Mouse (Mus musculus) adrenal gland, postnatal 25 days (tissue): ENCODE measurements at regions not wholly inside any gene's neighbourhood (a gene's known extent, or its start where the extent isn't known, plus 50 kb on each side); places are given as distances from the start of the nearest gene placed in this dataset.
A peak's percentile ranks its signal among the peaks of the same experiment; 100 is the strongest.

Experiments used
- DNase-seq: peaks from one replicate; pipeline ENCODE4 v3.0.0; 2021; ENCODE audit warnings: mixed read lengths

DNA sequence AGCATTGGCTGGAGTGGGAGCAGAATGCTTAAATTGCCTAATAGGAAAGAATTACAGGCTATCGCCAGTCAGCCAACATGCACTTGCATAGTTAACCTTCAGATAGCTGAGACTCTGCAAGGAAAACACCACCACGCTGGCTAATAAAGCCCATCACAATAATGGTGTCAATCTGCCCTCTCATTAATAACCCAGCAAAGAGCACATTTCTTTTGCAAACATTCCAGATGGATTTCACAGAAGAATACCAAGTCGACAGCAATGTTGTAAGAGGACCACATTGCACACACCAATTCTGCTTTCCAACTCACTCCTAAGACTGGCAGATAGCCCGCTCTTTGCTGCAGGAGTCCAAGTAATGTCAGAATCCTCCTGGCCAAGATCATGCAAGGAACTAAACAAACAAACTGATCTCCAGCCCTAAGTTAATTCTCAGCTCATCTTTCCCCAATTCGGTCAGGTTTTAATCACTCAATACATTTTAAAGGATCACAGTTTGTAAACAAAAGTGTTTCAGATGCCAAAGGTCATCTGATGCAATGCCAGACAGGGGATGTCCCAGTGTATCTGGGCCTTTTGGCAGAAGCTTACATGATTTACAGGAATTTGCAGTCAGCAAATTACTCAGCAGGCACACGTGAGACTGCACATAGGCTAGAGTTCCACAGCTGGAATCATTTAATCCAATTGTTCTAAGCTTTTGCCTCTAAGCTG lies 198.4 kb downstream of the Klf6 start:
- DNase-seq: peak; percentile 10

DNA sequence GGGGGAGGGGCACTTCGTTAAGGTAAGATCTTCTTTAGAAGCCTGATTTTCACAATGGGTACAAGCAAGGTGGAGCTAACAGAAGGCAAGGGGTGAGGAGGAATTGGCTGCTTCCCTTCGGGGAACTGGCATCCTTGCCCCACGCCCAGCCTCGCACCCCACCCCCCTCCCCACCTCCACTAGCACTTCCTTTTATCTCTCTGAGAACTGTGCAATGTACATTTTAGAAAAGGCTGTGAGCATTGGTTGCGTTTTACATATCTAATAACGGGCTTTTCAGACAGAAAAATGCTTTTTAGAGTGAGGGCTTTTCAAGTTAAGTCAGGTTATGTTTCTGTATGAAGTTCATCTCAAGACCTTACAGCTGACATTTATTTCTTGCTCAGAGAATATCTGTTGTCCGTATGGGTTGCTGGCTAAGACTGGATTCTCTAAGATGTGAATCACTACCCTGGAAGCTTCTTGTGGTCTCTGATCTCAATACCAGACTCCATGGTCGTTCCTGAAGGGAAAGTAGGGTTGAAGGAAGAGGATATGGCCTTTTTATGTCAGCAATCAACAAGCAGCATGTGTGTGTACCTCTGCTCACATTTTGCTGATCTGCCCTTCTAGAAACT lies 199.1 kb downstream of the Klf6 start:
- no peak for DNase-seq

DNA sequence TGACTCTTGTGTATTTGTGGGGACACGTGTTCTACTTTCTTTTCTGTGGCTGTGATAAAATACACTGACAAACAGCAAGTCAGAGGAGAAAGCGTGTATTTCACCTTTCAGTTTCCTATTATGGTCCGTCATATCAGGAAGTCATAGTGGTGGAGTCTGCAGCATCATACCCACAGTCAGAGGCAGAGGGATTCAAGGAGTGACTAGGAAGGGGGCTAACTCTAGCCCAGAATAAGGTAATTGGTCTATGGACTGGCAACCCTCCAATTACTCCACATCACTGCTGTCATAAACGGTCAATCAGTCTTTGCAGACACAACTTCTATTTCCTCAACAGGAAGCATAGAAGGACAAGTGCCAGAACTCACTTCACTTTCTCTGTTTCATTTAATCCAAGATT lies 201.0 kb downstream of the Klf6 start:
- DNase-seq: no peak

DNA sequence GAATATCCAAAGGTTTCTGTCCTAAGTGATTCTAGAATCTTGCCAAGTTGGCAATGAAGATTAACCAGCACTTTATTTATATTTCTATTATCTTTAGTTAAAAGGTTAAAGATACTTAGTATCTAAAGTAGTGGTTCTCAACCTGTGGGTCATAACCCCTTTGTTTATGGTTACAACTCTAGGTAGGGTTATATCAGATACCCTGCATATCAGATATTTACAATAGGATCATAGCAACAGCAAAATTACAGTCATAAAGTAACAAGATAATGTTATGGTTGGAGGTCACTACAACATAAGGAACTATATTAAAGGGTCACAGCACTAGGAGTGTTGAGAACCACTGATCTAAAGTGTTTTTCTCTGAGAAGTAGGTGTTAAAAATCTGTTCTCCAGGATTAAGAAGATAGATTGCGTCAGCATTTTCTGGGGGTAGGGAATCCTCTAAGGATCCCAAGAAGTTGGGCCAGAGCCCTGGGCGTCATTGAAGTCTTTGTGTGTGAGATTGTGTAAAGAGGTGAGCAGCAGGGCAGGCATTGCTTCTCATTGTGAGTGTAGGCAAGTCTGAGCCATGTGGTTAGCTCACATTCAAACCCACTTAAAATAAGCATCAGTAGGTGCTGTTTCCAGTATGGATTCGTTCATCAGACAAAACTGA lies 201.6 kb downstream of the Klf6 start:
- DNase-seq: no peak

DNA sequence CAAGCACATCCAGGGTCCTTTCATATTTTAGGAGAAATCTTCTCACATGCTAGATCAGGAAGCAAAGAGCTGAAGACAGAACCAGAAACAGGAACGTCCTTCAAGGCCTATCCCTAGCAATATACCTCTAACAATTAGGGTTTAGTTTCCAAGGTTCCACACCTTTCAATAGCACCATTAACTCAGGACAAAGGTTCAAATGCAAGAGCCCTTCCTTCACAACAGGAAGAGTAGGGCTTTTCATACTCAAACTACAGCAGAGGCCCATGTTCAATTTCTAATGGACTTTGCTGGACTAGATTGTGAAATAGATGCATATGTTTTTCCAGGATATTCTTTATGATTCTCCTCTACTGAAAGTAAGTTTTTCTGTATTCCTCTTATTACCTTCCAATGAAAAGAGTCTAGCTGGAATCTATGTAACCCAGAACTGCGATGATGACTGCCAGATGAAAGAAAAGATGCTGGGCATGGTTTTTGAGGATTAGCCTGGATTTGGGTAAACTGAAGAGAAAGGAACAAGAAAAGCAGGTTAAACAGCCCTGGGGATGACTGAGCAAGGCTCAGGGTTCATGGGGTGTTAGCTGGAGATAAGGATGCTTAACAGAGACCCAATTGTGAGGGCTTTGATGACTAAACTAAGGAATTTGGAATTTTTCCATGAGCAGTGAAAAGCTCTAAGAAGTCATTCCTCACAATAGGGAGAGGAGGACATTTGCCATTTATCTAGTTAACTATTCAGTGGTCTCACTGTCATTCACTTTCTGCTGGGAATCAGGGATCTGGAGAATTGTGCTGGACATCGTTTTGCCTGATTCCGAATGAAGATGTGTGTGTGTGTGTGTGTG lies 215.9 kb downstream of the Klf6 start:
- DNase-seq: no peak

DNA sequence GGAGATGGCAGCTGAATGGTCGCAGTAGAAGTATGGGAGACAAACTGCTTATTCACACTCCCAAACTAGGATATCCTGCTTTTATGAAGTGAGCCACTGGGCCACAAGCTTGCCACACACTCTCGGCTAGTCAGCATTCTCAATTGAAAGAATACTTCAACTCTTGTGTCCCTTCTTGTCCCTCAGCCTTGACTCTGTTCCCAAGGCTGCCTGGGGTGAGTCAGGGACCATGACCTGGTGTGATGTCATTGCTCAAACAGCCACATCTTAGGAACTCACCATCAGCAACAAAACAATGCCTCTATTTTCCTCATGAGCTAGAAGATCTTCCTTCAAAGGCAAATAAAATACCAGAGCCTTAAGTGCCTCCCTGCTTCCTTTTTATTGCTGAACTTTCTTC lies 224.6 kb downstream of the Klf6 start:
- peak; percentile 20 for DNase-seq

DNA sequence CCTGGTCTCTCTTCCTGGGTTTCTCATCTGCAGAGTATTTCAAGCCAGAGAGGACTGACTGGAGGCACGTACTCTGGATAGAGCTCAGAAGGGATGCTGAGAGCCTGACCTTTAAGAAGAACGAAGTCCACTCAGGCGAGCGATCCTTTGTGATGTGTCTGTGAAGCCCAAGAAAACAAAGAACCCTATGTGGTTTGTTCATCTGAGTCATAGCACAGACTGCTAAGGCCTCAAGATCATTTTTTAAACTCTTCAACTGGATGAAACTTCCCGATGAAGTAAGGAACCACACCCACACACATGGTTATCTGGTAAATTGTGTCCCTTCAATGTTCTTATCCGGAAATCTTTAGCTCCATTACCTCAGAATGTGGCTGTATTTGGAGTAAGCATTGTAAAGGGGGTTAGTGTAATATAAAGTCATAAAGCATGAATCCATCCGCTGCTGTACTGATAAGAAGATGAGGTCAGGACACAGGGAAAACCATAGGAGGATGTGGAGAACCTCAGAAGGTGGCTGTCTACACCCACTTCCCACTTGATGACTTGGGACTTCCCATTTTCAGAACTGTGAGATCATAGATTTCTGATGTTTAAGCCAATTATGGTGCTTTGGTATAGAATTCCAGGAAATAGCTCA lies 247.9 kb downstream of the Klf6 start:
- DNase-seq: no peak

DNA sequence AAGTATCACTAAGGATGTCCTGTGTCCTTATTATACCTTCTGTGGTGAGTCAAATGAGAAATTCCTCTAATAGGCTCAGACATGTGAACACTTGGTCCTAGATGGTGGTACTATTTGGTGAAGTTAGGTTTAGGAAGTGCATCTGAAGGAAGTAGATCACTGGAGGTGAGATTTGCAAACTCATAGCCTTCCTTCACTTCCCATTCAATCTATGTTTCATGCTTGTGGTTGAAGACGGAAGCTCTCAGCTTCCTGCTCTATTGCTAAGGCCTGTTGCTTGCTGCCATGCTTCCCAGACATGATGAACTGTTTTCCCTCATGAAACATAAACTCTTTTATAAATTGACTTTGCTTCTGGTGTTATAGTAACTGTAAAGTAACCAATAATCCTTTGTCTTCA lies 258.4 kb downstream of the Klf6 start:
- no peak for DNase-seq

DNA sequence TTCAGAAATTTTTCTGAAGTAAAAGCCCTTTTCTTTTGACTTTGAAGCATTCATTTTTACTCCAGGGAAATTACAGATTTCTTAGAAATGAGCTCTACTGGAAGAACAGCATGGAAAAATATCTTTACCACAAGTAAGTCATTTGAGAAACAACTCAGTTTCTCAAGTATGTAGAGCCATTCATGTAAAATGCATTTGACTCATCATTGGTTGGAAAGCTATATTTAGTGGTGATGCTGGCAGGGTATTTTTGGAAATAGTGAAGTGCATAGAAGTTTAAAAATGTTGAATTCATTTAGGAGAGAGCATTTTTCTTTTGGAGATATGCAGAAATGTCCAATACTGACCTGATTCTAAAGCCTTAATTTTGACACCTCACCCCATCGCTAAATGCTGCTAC lies 266.0 kb downstream of the Klf6 start:
- DNase-seq: no peak

DNA sequence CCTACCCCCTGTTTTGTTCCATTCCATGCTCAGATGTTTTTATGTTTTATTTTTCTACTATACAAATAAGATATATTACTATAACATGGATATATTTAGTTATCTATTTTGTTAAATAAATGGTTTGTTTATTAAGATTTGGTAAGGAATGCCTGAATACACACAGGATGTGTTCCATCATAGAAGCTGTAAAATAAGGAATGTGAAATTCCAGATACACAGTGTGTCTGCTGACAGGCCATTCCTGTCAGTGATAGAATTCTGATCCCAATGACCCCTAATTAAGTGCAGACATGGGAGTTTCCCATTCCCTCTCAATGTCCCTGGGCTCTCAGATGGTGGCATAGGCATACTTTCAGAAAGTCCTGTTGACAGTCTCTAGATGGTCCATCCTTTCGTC lies 267.6 kb downstream of the Klf6 start:
- DNase-seq: no peak

DNA sequence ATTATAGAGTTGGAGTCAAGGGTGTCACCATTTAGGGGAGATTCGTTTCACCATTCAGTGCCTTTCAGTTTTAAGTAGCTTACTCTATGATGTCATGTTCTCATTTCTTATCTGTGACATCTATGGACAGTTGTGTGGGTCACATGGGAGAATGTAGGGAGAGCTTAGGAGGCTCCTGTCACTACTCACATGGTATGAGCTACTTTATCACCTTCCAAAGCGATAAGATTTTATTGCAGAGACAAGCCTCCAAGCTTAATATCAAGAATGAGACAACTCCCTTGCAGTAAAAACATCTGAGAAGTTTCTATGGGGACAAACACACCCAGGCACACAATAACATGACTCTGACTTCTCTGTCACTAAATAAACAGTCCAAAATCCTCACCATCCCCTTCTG lies 270.1 kb downstream of the Klf6 start:
- no peak for DNase-seq

DNA sequence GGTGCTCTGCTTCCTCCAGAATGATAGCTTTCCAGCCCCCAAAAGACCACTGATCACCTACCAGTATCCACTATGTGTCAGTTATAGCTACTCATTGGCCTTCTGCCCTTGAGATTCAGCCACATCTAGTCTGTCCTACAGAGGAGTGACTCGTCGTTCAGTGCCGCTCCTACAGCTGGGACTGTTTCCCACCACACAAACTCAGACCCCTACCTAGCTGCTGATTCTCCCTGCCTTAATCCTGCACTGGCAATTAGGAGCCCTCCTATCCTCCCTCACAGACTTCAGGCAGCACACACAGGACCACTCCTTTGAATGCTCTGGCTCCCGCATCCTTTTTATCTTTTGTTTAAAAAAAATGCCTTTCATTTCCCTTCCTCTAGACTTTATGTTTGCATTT lies 275.9 kb downstream of the Klf6 start:
- no peak for DNase-seq

DNA sequence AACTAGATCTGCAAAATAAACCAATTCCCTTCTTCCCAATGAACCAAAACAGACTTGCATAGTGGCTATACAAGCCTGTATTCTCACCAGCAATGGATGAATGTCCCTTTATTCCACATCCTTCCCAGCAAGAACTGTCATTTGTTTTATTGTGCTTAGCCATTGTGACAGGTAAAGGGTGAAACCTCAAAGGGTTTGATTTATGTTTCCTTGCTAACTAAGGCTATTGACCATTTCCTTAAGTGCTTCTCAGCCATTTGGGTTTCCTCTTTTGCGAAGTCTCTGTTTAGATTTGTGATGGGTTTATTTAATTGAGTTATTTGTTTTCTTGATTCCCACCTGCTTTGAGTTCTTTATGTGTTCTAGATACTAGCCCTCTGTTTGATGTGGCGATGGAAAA lies 281.5 kb downstream of the Klf6 start:
- DNase-seq: no peak

DNA sequence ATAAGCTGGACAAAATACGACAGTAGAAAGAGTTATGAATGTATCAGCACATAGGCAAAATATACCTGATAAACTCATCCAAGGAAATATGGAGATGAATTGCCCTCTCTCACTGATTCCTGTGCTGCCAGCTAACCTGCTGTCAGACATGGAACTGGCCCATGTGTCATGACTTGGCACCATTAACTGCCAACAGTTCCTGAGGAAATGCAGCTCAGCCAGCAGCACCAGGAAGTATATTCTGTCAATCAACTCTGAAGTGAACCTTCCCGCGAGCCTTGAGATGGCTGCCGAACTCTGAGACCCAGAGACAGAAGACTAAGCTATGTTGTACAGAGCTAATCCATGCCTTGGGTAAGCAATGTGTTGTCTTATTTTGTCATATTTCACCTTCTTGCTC lies 292.4 kb downstream of the Klf6 start:
- peak; percentile 1 for DNase-seq

DNA sequence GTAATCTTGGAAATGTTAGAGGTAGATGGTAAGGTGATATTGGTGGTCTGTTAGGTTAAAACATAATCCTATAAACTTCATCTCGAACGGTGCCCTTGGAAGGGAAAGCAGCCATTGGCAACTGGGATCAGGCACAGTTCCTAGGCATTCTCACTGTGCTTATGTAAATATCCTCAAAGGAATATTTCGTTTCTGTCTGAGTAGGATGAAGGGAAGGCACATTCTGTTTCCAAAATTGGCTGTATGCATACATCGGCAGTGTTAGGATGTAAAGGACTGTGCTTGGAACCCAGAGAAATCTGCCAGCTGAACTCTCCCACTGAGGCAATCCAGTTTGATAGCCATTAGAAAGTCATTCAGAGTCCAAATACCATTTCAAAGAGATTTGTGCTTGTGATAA lies 294.9 kb downstream of the Klf6 start:
- DNase-seq: no peak

DNA sequence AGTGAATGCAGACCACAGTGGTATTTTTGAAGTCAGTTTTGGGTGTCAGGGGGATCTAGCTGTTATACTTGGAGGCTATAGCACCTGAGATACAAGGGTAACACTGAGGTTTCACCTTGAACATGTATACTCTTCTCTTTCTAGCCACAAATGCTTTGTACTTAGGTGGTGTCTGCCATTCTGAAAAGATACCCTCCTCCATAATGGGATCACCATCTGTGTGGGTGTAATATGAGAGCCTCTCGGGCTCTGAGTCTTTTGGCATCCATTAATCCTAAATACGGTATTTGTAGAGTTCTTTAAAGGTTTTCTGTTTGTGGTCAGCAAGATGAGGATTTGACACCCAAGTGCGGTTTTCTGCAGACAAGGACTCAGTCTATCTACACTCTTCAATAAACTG lies 295.7 kb downstream of the Klf6 start:
- DNase-seq: no peak

DNA sequence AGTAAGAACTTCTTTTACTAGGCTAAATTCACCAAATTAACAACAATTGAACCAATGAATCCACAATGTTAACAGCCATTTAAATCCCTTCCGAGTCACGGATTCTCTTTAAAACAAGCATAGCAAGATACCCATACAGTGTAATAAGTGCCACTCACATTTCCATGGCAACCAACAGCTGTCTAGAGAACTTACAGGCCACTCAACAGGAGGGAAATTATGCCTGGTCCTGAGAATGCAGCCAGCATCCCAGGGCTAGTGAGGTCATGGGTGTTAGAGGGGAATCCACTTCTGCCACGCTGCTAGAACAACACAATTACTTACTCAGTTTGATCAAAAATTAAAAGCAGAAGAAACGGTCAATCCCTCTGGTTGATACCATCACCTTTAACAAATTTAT lies 296.7 kb downstream of the Klf6 start:
- DNase-seq: no peak

DNA sequence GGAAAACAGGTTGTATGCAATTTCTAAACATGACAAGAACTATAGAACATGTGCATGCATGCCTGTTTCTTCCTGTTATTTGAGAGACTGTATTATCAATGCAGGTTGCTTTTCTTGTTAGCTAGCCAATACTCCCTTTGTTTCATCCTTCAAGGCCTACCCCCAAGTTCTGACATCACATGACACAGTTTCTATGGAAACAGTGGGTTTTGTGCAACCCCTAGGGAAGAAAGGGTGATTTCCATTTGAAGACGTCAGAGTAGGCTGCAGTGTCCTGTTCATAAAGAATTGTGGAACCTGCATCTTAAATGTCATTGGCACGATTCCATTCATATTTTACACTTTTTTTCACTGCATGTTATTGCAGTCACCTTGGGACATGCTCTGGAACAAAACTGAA lies 298.1 kb downstream of the Klf6 start:
- no peak for DNase-seq

DNA sequence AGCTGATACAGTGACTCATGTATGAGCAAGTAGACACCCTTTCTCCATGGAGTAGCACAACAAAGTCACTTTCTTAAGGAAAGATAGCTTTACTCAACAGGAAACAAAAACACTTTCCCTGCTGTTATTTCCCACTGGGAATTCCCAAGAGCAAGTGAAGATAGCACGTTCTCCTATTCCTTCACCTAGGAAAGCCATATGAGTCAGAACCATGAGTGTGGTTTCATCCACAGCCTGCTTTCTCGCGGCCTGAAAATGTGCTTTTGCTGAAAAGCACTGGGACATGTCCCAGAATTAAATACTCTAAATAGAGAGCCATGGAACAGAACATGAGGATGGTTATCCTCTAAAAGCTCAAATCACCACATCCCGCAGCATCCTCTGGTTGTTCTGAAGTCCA lies 304.6 kb downstream of the Klf6 start:
- no peak for DNase-seq

DNA sequence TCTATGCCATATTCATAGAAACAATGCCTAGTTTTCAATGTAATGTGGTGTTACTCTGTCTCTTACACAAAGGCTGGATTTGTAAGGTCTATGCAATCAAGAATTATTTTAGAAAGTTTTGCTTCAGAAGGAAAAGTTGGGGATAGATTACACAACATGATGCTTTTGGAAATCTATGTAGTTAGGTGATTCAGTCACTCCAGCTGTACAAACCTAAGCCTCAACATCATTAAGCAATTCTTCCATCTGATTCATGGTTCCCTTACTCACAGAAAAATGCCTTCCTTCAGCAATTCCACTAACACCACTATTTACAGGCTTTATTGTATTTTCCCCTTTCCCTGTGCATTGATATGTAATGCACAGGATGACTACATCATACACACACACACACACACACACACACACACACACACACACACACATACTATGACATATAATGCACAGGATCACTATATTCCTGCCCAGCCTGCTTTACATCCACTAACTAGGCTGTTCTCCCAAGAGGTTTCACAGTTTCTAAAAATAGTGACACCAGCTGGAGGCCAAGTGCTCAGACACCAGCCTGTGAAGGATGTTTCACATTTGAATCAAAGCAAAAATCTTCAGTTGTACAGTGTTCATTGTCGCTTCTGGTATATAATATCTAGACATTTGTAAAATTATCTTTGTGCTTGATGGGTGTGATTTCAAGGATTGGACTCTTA lies 305.9 kb downstream of the Klf6 start:
- DNase-seq: no peak

DNA sequence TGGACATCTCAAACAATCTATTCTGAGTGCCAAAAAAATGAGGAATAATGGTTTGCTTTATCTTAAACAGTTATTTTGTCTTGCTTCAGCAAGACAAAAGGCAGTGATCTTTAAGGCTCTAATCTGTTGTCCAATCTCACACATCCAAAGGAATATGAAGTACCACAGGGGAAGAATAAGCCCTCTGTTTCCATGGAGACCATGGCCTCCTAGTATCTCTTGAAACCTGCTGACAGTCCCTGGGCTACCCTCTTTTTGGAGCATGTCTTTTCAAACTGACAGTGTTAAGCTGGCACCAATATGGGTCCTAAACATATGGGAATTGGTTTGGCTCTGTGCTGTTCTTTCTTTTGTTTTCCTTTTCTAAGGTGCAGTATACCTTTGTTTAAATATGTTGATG lies 311.8 kb downstream of the Klf6 start:
- no peak for DNase-seq
